Mouse (Mus musculus): ENCODE results near the gene Gna15. TPM values are rescaled to one million over a fixed set of nuclear protein-coding genes. Genes with fewer than 3 reads are reported as not detected.

Gna15 gene
- polyA plus RNA-seq, 1 experiment: 1.6 TPM

DNA sequence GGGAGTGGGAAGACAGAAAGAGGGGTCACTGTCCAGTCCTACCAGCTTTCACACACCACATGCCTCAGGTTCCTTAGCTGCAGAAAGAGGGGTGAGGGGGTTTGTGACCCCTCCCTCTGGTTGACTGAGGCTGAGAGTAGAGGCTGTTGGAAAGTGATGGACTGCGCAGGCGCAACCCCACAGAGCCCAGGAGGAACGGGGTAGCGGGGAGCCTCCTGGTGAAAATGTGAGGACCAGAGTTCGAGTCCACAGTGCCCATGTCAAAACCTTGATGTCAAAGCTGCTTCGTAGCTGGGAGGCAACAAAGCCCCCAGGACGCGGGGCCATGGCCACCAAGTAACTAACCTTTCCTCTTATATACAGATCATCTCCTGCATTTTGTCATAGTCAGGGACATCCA lies 66.4 kb downstream of the Gna15 start:
- 84% methylated on average over 8 of the region's 8 CpGs for WGBS

DNA sequence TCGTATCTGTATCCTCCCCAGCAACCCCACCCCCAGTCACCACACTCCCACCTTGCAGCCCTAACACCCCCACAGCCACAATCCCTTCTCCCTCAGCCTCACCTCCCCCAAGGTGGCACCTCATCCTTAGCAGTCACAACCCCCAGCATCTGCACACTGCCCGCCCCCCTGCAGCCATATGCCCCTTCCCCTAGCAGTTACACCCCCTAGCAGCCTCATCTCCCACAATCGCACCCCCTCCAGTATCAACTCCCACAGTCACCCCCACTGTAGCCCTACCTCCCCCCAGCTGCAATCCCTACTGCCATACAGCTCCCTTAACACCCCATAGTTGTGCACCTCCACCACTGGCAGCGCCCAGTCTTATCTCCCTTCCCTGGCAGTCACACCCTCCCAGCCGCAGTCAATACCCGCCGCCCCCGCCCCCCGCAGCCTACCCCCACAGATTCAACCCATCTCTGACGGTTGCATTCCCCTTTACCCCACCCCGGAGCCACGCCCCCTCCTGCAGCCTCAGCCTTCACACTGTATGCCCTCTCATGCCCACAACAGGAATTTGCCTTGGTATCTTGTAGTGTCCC lies 67.0 kb downstream of the Gna15 start:
- 27% methylated on average over 12 of the region's 12 CpGs for WGBS
- DNase-seq (ENCODE audit: low read depth, low spot score): no peak

More for the DNA sequence above, 66.4 kb downstream of the Gna15 start:
- DNase-seq (ENCODE audit: low read depth, low spot score): no peak

DNA sequence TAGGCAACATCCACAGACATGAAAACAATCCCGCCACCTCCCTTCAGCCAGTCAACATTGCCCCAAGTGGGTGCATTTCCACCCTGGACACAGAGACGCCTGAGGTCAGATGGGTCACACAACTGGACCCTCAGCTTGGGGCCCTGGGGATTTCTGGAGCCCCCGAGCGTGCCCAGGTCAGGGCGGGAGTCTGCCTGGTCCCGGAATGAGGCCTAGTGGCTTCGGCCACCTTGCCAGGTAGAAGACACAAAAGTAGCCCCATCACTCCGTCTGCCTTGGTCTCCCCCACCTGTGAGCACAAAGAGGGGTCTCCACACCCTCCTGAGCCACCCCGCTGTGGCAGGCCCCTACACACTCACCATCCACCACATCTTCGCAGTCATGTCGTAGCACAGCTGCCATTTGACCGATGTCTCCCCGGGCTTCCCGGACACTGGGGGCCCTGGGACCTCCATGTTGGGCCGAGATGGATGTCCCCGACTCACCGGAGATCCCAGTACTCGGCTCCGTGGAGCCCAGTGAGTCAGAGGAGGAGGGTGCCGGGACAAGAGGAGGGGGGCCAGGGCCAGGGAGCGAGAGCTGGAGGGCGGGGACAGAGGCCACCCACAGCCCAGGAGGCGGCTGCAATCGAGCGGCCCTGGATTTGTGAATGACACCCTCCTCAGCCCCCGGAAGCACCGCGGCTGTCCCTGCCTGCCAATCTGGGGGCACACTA lies 68.7 kb downstream of the Gna15 start, which contains the start of gene Nfic:
Gene Nfic (minus strand): TSS at position 455 of the 715 bp plus-strand sequence.
- no peak for DNase-seq (ENCODE audit: low read depth, low spot score)
- 60% methylated on average over 28 of the region's 28 CpGs for WGBS

DNA sequence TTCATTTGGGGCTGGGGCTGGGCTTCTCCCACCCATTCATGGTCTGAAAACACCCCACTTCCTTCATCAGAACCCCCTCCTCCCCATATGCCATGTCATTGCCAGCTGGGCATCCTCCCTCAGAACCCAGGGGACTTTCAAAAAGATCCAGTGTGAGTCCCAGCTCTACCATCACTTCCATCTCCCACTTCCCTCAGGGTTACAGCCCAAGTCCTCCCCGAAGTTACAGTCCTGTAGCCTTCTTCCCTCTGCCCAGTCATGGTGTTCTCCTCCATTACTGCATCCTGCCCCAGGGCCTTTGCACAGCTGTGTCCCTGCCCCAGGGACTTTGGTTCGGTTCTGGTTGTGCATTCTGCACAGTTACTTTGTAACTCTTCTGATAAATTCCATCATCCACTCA lies 69.9 kb downstream of the Gna15 start:
- 55% methylated on average over 2 of the region's 2 CpGs for WGBS
- no peak for DNase-seq (ENCODE audit: low read depth, low spot score)

DNA sequence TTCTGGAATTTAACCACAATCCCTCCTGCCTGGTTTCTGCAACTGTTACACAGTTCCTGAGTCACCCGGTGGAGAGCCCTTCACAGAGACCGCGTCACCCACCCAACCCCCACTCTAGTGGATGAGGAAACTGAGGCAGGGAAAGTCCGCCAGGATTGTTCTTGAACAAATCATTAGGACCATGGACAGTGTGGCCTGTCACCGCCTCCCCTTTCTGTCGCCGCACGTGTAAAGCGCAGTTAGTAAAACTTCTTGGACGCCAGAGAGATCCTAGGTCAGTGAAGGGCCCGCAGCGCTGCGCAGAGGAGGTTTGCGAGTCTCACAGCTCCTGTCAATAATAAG lies 71.1 kb downstream of the Gna15 start:
- no peak for DNase-seq (ENCODE audit: low read depth, low spot score)

More for the DNA sequence above, 71.1 kb downstream of the Gna15 start:
- WGBS: 2% methylated on average over 14 of the region's 14 CpGs

Other genes starting within 250 kb of the Gna15 start
- 140 and 172 TPM in 2 replicates for gene Tjp3, start 232.6 kb downstream of the Gna15 start, polyA plus RNA-seq (2012; rRNA removed)
- 30.6 and 43.4 TPM in 2 replicates for gene Pip5k1c, start 231.3 kb downstream of the Gna15 start, polyA plus RNA-seq (2012; rRNA removed)
- 25.7 and 28.1 TPM in 2 replicates for gene Cactin, start 203.1 kb downstream of the Gna15 start, polyA plus RNA-seq (2012; rRNA removed)
- gene Tbxa2r, start 195.5 kb downstream of the Gna15 start, polyA plus RNA-seq (2012; rRNA removed): 7.0 and 8.0 TPM in 2 replicates
- 0.78 and 0.95 TPM in 2 replicates for gene Gipc3, start 181.0 kb downstream of the Gna15 start, polyA plus RNA-seq (2012; rRNA removed)
- gene Hmg20b, start 173.7 kb downstream of the Gna15 start, polyA plus RNA-seq (2012; rRNA removed): 83.6 and 98.6 TPM in 2 replicates
- 12.1 and 13.6 TPM in 2 replicates for gene Mfsd12, start 166.7 kb downstream of the Gna15 start, polyA plus RNA-seq (2012; rRNA removed)
- gene 4930404N11Rik, start 158.4 kb downstream of the Gna15 start, polyA plus RNA-seq (2012; rRNA removed): 3.6 and 4.6 TPM in 2 replicates
- 81.5 and 85.5 TPM in 2 replicates for gene Fzr1, start 145.7 kb downstream of the Gna15 start, polyA plus RNA-seq (2012; rRNA removed)
- gene Dohh, start 139.8 kb downstream of the Gna15 start, polyA plus RNA-seq (2012; rRNA removed): 48.2 and 60.4 TPM in 2 replicates
- 3.3 and 3.7 TPM in 2 replicates for gene Gm48551, start 139.8 kb downstream of the Gna15 start, polyA plus RNA-seq (2012; rRNA removed)
- gene Gm48552, start 135.2 kb downstream of the Gna15 start, polyA plus RNA-seq (2012; rRNA removed): 0.98 and 4.1 TPM in 2 replicates
- 2,134 and 4,482 TPM in 2 replicates for gene Smim24, start 131.2 kb downstream of the Gna15 start, polyA plus RNA-seq (2012; rRNA removed)
- 10.5 and 11.6 TPM in 2 replicates for gene Nfic, start 68.6 kb downstream of the Gna15 start, polyA plus RNA-seq (2012; rRNA removed)
- 2.3 and 5.3 TPM in 2 replicates for gene Celf5, start 41.5 kb downstream of the Gna15 start, polyA plus RNA-seq (2012; rRNA removed)
- 242 and 319 TPM in 2 replicates for gene Ncln, start 27.8 kb downstream of the Gna15 start, polyA plus RNA-seq (2012; rRNA removed)
- 4.4 and 4.8 TPM in 2 replicates for gene S1pr4, start 24.1 kb downstream of the Gna15 start, polyA plus RNA-seq (2012; rRNA removed)
- gene Gna11, start 21.0 kb upstream of the Gna15 start, polyA plus RNA-seq (2012; rRNA removed): 402 and 684 TPM in 2 replicates
- gene Aes, start 35.3 kb upstream of the Gna15 start, polyA plus RNA-seq (2012; rRNA removed): 1,252 and 1,560 TPM in 2 replicates
- 11.3 and 13.5 TPM in 2 replicates for gene Tle2, start 50.3 kb upstream of the Gna15 start, polyA plus RNA-seq (2012; rRNA removed)
- gene Tle6, start 76.8 kb upstream of the Gna15 start, polyA plus RNA-seq (2012; rRNA removed): 7.3 and 8.8 TPM in 2 replicates
- gene BC025920, start 82.0 kb upstream of the Gna15 start, polyA plus RNA-seq (2012; rRNA removed): 1.1 and 1.4 TPM in 2 replicates
- 19.7 and 30.0 TPM in 2 replicates for gene Sirt6, start 103.6 kb upstream of the Gna15 start, polyA plus RNA-seq (2012; rRNA removed)
- 9.6 and 11.8 TPM in 2 replicates for gene Ankrd24, start 104.3 kb upstream of the Gna15 start, polyA plus RNA-seq (2012; rRNA removed)
- 0.37 and 0.40 TPM in 2 replicates for gene Gm10778, start 124.8 kb upstream of the Gna15 start, polyA plus RNA-seq (2012; rRNA removed)
- gene Zfp433, start 180.6 kb upstream of the Gna15 start, polyA plus RNA-seq (2012; rRNA removed): 0.48 and 0.77 TPM in 2 replicates
- gene Gm3055, start 246.9 kb upstream of the Gna15 start, polyA plus RNA-seq (2012; rRNA removed): 0.37 and 0.57 TPM in 2 replicates

Data from large intestine, adult 2 months (tissue).